Mouse (Mus musculus) limb, embryonic 14.5 days (tissue): ENCODE results near the gene Dtnb. TPM values are rescaled to one million over a fixed set of nuclear protein-coding genes. Genes with fewer than 3 reads are reported as not detected.

ENCODE experiments used
- ATAC-seq: fragments of 200-750 bp; cut with Nextera tagmentation; 2 replicates; pipeline ENCODE4 v1.8.0; 2017; ENCODE audit warnings: low read depth, moderate number of reproducible peaks, moderate TSS enrichment; ENCODE audit not compliant: low FRiP score
- DNase-seq: peaks from one replicate; pipeline ENCODE4 v3.0.0-alpha.2; 2015; ENCODE audit warnings: low spot score
- H3K27ac ChIP-seq: fragments of 300-500 bp; sonication (generic); replicated peaks from 2 replicates; pipeline ENCODE4 v1.5.1; 2014; ENCODE audit warnings: low read depth, mild to moderate bottlenecking, low read length, moderate library complexity, mixed read lengths
- H3K27me3 ChIP-seq: fragments of 300-500 bp; sonication (generic); 2 replicates; pipeline ENCODE4 v1.6.1; 2014; ENCODE audit warnings: low read length, mixed read lengths; ENCODE audit not compliant: control insufficient read depth, insufficient read depth
- H3K36me3 ChIP-seq: fragments of 300-500 bp; sonication (generic); 2 replicates; pipeline ENCODE4 v1.6.1; 2014; ENCODE audit warnings: mild to moderate bottlenecking, low read length, moderate library complexity, mixed read lengths; ENCODE audit not compliant: control insufficient read depth, insufficient read depth
- H3K4me1 ChIP-seq: fragments of 300-500 bp; sonication (generic); 2 replicates; pipeline ENCODE4 v1.6.1; 2014; ENCODE audit warnings: antibody characterized with exemption, low read length, mixed read lengths; ENCODE audit not compliant: control insufficient read depth, insufficient read depth
- H3K4me2 ChIP-seq: fragments of 300-500 bp; sonication (generic); replicated peaks from 2 replicates; pipeline ENCODE4 v1.6.1; 2014; ENCODE audit warnings: low read depth, mild to moderate bottlenecking, low read length, moderate library complexity; ENCODE audit not compliant: severe bottlenecking
- H3K4me3 ChIP-seq: fragments of 300-500 bp; sonication (generic); replicated peaks from 2 replicates; pipeline ENCODE4 v1.5.1; 2014; ENCODE audit warnings: low read length
- H3K9ac ChIP-seq: fragments of 300-500 bp; sonication (generic); 2 replicates; pipeline ENCODE4 v1.6.1; 2014; ENCODE audit warnings: mild to moderate bottlenecking, low read depth, low read length, moderate library complexity; ENCODE audit not compliant: severe bottlenecking
- H3K9me3 ChIP-seq: fragments of 300-500 bp; sonication (generic); 2 replicates; pipeline ENCODE4 v1.6.1; 2016; ENCODE audit warnings: low read length; ENCODE audit not compliant: control insufficient read depth
- POLR2A ChIP-seq: fragments of 200-500 bp; IDR thresholded peaks from 2 replicates; pipeline ENCODE4 v1.8.0; 2012; ENCODE audit warnings: inconsistent platforms, mild to moderate bottlenecking, moderate library complexity, borderline replicate concordance; ENCODE audit not compliant: insufficient read depth, insufficient read length; ENCODE audit errors: extremely low read depth
- WGBS: fragments of 180-500 bp; shearing (Covaris S2); extraction: QIAGEN DNeasy Blood & Tissue Kit; methylation state at CpG from one replicate; pipeline ENCODE4 v1.1.7; 2014; 5-methylcytosine and 5-hydroxymethylcytosine counted together
- polyA plus RNA-seq, 2 experiments: library from polyadenylated mRNA; depleted of rRNA in 1 of 2; stranded (reverse) in 1 of 2; unstranded in 1 of 2; fragments of >200 nt; fragmentation: Nextera tagmentation in 1 of 2; extraction: Ambion mirVana in 1 of 2; gene quantifications; 2 replicates each; pipeline versions ENCODE4 v1.2.1 to v1.2.3; 2012 to 2014

The Dtnb gene
- polyA plus RNA-seq, 2 experiments: 32.3 to 46.5 TPM

GRCm38 (mm10) chr12:3641931-3642330 is 69.8 kb downstream of the Dtnb start:
- ATAC-seq (no peak), DNase-seq (peak; percentile 32)
- H3K4me3 ChIP-seq: no peak overlapping the region
- H3K4me1 ChIP-seq: no peaks in the 10 kb centered on the region
- no peak overlapping the region for H3K9ac ChIP-seq
- H3K27ac ChIP-seq: no peak overlapping the region
- 50% methylated on average over 3 of the region's 3 CpGs for WGBS
- H3K9me3 ChIP-seq: no peaks in the 10 kb centered on the region
- no peaks in the 10 kb centered on the region for H3K36me3 ChIP-seq
- no peak overlapping the region for H3K4me2 ChIP-seq
- no peaks in the 10 kb centered on the region for H3K27me3 ChIP-seq
- TF ChIP-seq POLR2A: no peak

- WGBS: 88% methylated on average over 7 of the region's 7 CpGs
- no peak for TF ChIP-seq POLR2A
These were observed 84.6 kb downstream of the Dtnb start for GRCm38 (mm10) chr12:3656799-3657198.

GRCm38 (mm10) chr12:3657234-3657633 is 85.1 kb downstream of the Dtnb start:
- no peaks in the 10 kb centered on the region for H3K4me1 ChIP-seq
- no peaks in the 10 kb centered on the region for H3K27me3 ChIP-seq
- no peaks in the 10 kb centered on the region for H3K9me3 ChIP-seq
- no peak overlapping the region for H3K27ac ChIP-seq
- no peak overlapping the region for H3K9ac ChIP-seq
- WGBS: 90% methylated on average over 4 of the region's 4 CpGs
- no peak for TF ChIP-seq POLR2A
- no peak overlapping the region for H3K4me3 ChIP-seq
- H3K4me2 ChIP-seq: no peak overlapping the region
- DNase-seq (no peak), ATAC-seq (no peak)
- H3K36me3 ChIP-seq: no peaks in the 10 kb centered on the region

More at GRCm38 (mm10) chr12:3656799-3657198, 84.6 kb downstream of the Dtnb start:
- Histone ChIP-seq H3K4me2 (no peak overlapping the region), H3K27ac (no peak overlapping the region), H3K4me1 (no peaks in the 10 kb centered on the region), H3K27me3 (no peaks in the 10 kb centered on the region), H3K9me3 (no peaks in the 10 kb centered on the region), H3K4me3 (no peak overlapping the region), H3K36me3 (no peaks in the 10 kb centered on the region), H3K9ac (no peak overlapping the region)
- DNase-seq (no peak), ATAC-seq (no peak)

- DNase-seq: no peak
- H3K4me1 ChIP-seq: no peaks in the 10 kb centered on the region
- WGBS: 92% methylated on average over 10 of the region's 10 CpGs
- ATAC-seq: no peak
- H3K4me2 ChIP-seq: no peak overlapping the region
- no peak overlapping the region for H3K4me3 ChIP-seq
- H3K9me3 ChIP-seq: no peaks in the 10 kb centered on the region
- H3K9ac ChIP-seq: no peak overlapping the region
- H3K27ac ChIP-seq: no peak overlapping the region
- no peak for TF ChIP-seq POLR2A
- peaks cover 3% of the 10 kb centered on the region; the same call in 1 of the 2 replicates for H3K36me3 ChIP-seq
- H3K27me3 ChIP-seq: no peaks in the 10 kb centered on the region
These were observed 85.6 kb downstream of the Dtnb start for GRCm38 (mm10) chr12:3657786-3658185.

- H3K4me3 ChIP-seq: no peak overlapping the region
- 92% methylated on average over 4 of the region's 4 CpGs for WGBS
- H3K27ac ChIP-seq: no peak overlapping the region
- TF ChIP-seq POLR2A: no peak
- H3K9me3 ChIP-seq: no peaks in the 10 kb centered on the region
- ATAC-seq (no peak), DNase-seq (no peak)
- no peak overlapping the region for H3K9ac ChIP-seq
- peaks cover 5% of the 10 kb centered on the region; the same call in 1 of the 2 replicates for H3K36me3 ChIP-seq
- no peak overlapping the region for H3K4me2 ChIP-seq
- H3K4me1 ChIP-seq: no peaks in the 10 kb centered on the region
- no peaks in the 10 kb centered on the region for H3K27me3 ChIP-seq
These were observed 87.6 kb downstream of the Dtnb start for GRCm38 (mm10) chr12:3659554-3660311.
